Mouse (Mus musculus): ENCODE data around the gene Ptbp1. TPM values are rescaled to one million over a fixed set of nuclear protein-coding genes. Genes with fewer than 3 reads are reported as not detected.

The Ptbp1 gene
- polyA plus RNA-seq, 2 experiments, result 262 to 536 TPM

- H3K9me3 ChIP-seq (ENCODE audit: control insufficient read depth, low read length), result no peaks in the 10 kb centered on the region
- peak; percentile 39; the same call in 1 of the 2 replicates for TF ChIP-seq POLR2A (IDR thresholded peaks at IDR 0.05; ENCODE audit: borderline replicate concordance, extremely low read depth, insufficient read depth, insufficient read length)
- peak overlapping the region; percentile 94 for H3K27ac ChIP-seq (replicated peaks; ENCODE audit: low read depth, low read length)
- H3K36me3 ChIP-seq (ENCODE audit: control insufficient read depth, insufficient read depth, low read length), result no peaks in the 10 kb centered on the region
- ATAC-seq (ENCODE audit: low FRiP score, low read depth) (peak; percentile 94), DNase-seq (ENCODE audit: low spot score) (peak; percentile 90)
- peaks cover 27% of the 10 kb centered on the region for H3K4me1 ChIP-seq (ENCODE audit: control insufficient read depth, insufficient read depth, low read length)
- H3K9ac ChIP-seq (ENCODE audit: low read depth, low read length, severe bottlenecking), result peak overlapping the region; percentile 51
- H3K4me2 ChIP-seq (replicated peaks; ENCODE audit: low read depth, low read length, severe bottlenecking), result peak overlapping the region; percentile 83
- WGBS, result under 1% methylated on average over 23 of the region's 24 CpGs
- H3K4me3 ChIP-seq (replicated peaks; ENCODE audit: low read length), result peak overlapping the region; percentile 40
- no peaks in the 10 kb centered on the region for H3K27me3 ChIP-seq (ENCODE audit: control insufficient read depth, insufficient read depth, low read length)
These were observed 13.3 kb upstream of the Ptbp1 start for GRCm38 (mm10) chr10:79840644-79841551.

- H3K36me3 ChIP-seq (ENCODE audit: control insufficient read depth, insufficient read depth, low read length), result no peaks in the 10 kb centered on the region
- no peaks in the 10 kb centered on the region for H3K27me3 ChIP-seq (ENCODE audit: control insufficient read depth, insufficient read depth, low read length)
- H3K4me2 ChIP-seq (replicated peaks; ENCODE audit: low read depth, low read length, severe bottlenecking), result no peak overlapping the region
- H3K27ac ChIP-seq (replicated peaks; ENCODE audit: low read depth, low read length), result no peak overlapping the region; the same call in 1 of the 2 replicates
- TF ChIP-seq POLR2A (IDR thresholded peaks at IDR 0.05; ENCODE audit: borderline replicate concordance, extremely low read depth, insufficient read depth, insufficient read length), result no peak
- 67% methylated on average over 3 of the region's 3 CpGs for WGBS
- H3K9me3 ChIP-seq (ENCODE audit: control insufficient read depth, low read length), result no peaks in the 10 kb centered on the region
- no peak overlapping the region for H3K9ac ChIP-seq (ENCODE audit: low read depth, low read length, severe bottlenecking)
- H3K4me3 ChIP-seq (replicated peaks; ENCODE audit: low read length), result no peak overlapping the region
- ATAC-seq (ENCODE audit: low FRiP score, low read depth), result no peak
- DNase-seq (ENCODE audit: low spot score), result no peak
- peaks cover 27% of the 10 kb centered on the region for H3K4me1 ChIP-seq (ENCODE audit: control insufficient read depth, insufficient read depth, low read length)
These were observed 11.9 kb upstream of the Ptbp1 start for GRCm38 (mm10) chr10:79842322-79842721.

GRCm38 (mm10) chr10:79843476-79843875 lies 10.8 kb upstream of the Ptbp1 start:
- H3K27me3 ChIP-seq (ENCODE audit: control insufficient read depth, insufficient read depth, low read length), result no peaks in the 10 kb centered on the region
- H3K9ac ChIP-seq (ENCODE audit: low read depth, low read length, severe bottlenecking), result no peak overlapping the region
- no peak for TF ChIP-seq POLR2A (IDR thresholded peaks at IDR 0.05; ENCODE audit: borderline replicate concordance, extremely low read depth, insufficient read depth, insufficient read length)
- whole genome bisulfite sequencing, result 49% methylated on average over 6 of the region's 6 CpGs
- H3K4me1 ChIP-seq (ENCODE audit: control insufficient read depth, insufficient read depth, low read length), result peaks cover 27% of the 10 kb centered on the region
- DNase-seq (ENCODE audit: low spot score) (peak; percentile 60), ATAC-seq (ENCODE audit: low FRiP score, low read depth) (no peak)
- H3K4me2 ChIP-seq (replicated peaks; ENCODE audit: low read depth, low read length, severe bottlenecking), result no peak overlapping the region
- no peak overlapping the region for H3K4me3 ChIP-seq (replicated peaks; ENCODE audit: low read length)
- H3K27ac ChIP-seq (replicated peaks; ENCODE audit: low read depth, low read length), result no peak overlapping the region; the same call in 1 of the 2 replicates
- no peaks in the 10 kb centered on the region for H3K9me3 ChIP-seq (ENCODE audit: control insufficient read depth, low read length)
- no peaks in the 10 kb centered on the region for H3K36me3 ChIP-seq (ENCODE audit: control insufficient read depth, insufficient read depth, low read length)

- no peak overlapping the region for H3K27ac ChIP-seq (replicated peaks; ENCODE audit: low read depth, low read length)
- H3K9ac ChIP-seq (ENCODE audit: low read depth, low read length, severe bottlenecking), result no peak overlapping the region
- peaks cover 20% of the 10 kb centered on the region for H3K4me1 ChIP-seq (ENCODE audit: control insufficient read depth, insufficient read depth, low read length)
- DNase-seq (ENCODE audit: low spot score), result no peak
- no peaks in the 10 kb centered on the region for H3K9me3 ChIP-seq (ENCODE audit: control insufficient read depth, low read length)
- no peak for ATAC-seq (ENCODE audit: low FRiP score, low read depth)
- H3K36me3 ChIP-seq (ENCODE audit: control insufficient read depth, insufficient read depth, low read length), result no peaks in the 10 kb centered on the region
- no peak overlapping the region for H3K4me2 ChIP-seq (replicated peaks; ENCODE audit: low read depth, low read length, severe bottlenecking)
- WGBS, result 58% methylated on average over 5 of the region's 5 CpGs
- no peaks in the 10 kb centered on the region for H3K27me3 ChIP-seq (ENCODE audit: control insufficient read depth, insufficient read depth, low read length)
- no peak for TF ChIP-seq POLR2A (IDR thresholded peaks at IDR 0.05; ENCODE audit: borderline replicate concordance, extremely low read depth, insufficient read depth, insufficient read length)
- no peak overlapping the region for H3K4me3 ChIP-seq (replicated peaks; ENCODE audit: low read length)
These were observed 7.7 kb upstream of the Ptbp1 start for GRCm38 (mm10) chr10:79846553-79846952.

GRCm38 (mm10) chr10:79849941-79850628 lies 4.1 kb upstream of the Ptbp1 start:
- no peak for ATAC-seq (ENCODE audit: low FRiP score, low read depth)
- no peak for DNase-seq (ENCODE audit: low spot score)
- peaks cover 20% of the 10 kb centered on the region for H3K4me1 ChIP-seq (ENCODE audit: control insufficient read depth, insufficient read depth, low read length)
- H3K27me3 ChIP-seq (ENCODE audit: control insufficient read depth, insufficient read depth, low read length), result no peaks in the 10 kb centered on the region
- H3K9ac ChIP-seq (ENCODE audit: low read depth, low read length, severe bottlenecking), result no peak overlapping the region
- TF ChIP-seq POLR2A (IDR thresholded peaks at IDR 0.05; ENCODE audit: borderline replicate concordance, extremely low read depth, insufficient read depth, insufficient read length), result no peak
- H3K4me2 ChIP-seq (replicated peaks; ENCODE audit: low read depth, low read length, severe bottlenecking), result no peak overlapping the region
- WGBS, result 80% methylated on average over 8 of the region's 8 CpGs
- no peaks in the 10 kb centered on the region for H3K9me3 ChIP-seq (ENCODE audit: control insufficient read depth, low read length)
- no peak overlapping the region for H3K4me3 ChIP-seq (replicated peaks; ENCODE audit: low read length)
- no peak overlapping the region for H3K27ac ChIP-seq (replicated peaks; ENCODE audit: low read depth, low read length)
- no peaks in the 10 kb centered on the region for H3K36me3 ChIP-seq (ENCODE audit: control insufficient read depth, insufficient read depth, low read length)

All from limb, embryonic 14.5 days (tissue).